Mouse (Mus musculus): ENCODE data around the gene Gpr137c. TPM values are rescaled to one million over a fixed set of nuclear protein-coding genes. Genes with fewer than 3 reads are reported as not detected.

Gene Gpr137c
- polyA plus RNA-seq (2015; fragmentation: Nextera tagmentation; extraction: Ambion mirVana): 13.8 and 15.0 TPM in 2 replicates

DNA sequence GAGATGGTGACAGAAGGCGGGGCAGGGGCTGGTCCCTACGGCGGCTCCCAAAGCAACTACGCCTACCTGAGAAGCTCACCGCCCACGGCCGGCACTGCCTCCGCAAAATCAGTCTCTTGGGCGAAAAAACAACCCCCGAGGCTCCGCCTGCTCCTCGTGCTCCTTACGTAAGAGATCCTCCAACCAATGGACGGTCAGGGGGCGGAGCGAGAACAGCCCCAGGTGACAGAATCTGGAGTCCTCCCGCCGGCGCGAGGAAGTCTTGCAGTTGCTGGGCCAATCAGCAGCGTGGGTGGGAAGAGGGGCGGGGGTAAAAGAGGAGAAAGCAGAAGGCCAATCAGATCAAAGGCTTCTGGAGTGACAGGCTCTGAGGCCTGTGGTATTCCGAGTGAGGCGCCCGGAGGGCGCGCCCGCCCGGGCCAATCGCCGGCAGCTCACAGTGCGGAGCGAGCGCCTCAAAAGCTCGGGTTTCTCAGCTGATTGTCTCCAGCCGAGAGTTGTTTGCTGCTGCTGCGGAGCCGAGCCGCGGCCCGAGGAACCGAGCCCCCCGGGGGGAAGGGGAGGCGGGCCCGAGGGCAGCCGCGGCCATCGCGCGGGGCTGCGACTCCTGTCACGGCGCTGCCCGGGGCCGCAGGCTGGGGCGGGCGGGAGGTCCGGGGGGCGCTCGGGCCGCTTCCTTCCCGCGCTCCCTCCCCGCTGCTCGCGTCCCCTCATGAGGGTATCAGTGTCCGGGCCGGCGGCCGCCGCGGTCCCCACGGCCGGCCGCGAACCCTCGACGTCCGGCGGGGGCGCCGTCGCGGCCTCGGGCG lies at the start of gene Gpr137c:
Gene Gpr137c (plus strand): TSS at position 437 of the 809 bp plus-strand sequence.
- Histone ChIP-seq H3K4me1 (replicated peaks) (peaks cover 26% of the 10 kb centered on the region), H3K4me2 (replicated peaks) (peak within 1 kb of the TSS; percentile 68), H3K27ac (peak within 1 kb of the TSS; percentile 98), H3K36me3 (no peaks in the 10 kb centered on the region), H3K4me3 (replicated peaks) (peak within 1 kb of the TSS; percentile 96), H3K9ac (replicated peaks) (peak within 1 kb of the TSS; percentile 97), H3K9me3 (no peaks in the 10 kb centered on the region), H3K27me3 (no peaks in the 10 kb centered on the region)
- WGBS: under 1% methylated on average over 82 of the region's 86 CpGs
- ATAC-seq: peak; percentile 99

DNA sequence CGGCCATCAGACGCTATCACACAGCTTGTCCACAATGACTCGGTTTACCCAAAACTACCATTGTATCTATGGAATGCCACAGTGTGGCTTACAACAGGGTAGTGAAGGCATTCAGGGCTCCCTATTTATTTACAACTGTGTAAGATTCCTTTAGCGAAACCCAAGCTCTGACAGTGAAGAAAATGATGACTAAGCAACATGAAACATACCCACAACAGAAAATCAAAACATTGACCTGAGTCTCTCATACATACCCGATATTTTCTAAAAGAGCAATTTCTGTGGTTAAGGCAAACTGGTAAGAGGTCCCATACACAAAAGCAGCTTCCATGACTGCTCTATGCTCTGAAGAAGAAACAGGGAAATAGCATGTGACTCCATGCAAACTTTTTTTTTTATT lies 47.3 kb upstream of the Gpr137c start:
- H3K4me1 ChIP-seq (replicated peaks): no peaks in the 10 kb centered on the region
- H3K27me3 ChIP-seq: no peaks in the 10 kb centered on the region
- H3K27ac ChIP-seq: no peak overlapping the region
- H3K36me3 ChIP-seq: no peaks in the 10 kb centered on the region; the same call in 1 of the 2 replicates
- no peak overlapping the region for H3K4me3 ChIP-seq (replicated peaks)
- H3K9ac ChIP-seq (replicated peaks): no peak overlapping the region
- H3K9me3 ChIP-seq: no peaks in the 10 kb centered on the region
- H3K4me2 ChIP-seq (replicated peaks): no peak overlapping the region
- no peak for ATAC-seq
- 97% methylated on average over 5 of the region's 5 CpGs for WGBS

DNA sequence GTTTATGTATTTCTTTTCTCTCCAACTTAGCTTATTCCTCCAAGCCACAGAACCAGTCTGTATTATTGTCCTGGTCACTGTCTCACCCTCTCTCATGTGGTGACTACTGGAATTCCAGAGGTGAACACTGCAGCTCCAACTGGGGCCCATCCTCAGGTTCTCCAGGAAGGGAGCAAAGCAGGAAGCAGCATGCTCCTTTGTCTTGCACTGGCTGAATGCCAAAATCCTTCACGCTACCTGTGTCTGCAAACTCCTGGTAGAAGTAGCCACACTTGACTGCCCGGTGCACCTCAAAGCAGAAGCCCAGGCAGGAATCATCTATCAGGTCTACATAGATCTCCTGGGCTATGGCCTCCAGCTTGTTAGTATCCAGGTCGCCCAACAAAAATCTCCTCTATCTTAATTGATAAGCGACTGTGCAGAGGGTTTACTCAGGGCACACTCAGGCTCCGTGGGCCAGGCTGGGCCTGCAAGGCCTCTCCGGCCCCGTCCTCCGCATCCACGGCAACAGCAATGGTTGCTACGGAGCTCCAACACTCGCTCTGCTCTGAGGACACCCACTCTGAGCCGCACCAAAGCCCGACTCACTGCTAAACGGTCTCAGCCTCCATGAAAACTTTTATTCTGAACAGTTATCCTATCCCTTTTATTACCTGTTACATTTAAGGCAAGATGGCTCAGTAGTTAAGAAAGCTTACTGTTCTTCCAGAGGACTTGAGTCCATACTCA lies 44.3 kb upstream of the Gpr137c start:
- WGBS: 73% methylated on average over 14 of the region's 14 CpGs
- H3K27ac ChIP-seq: no peak overlapping the region
- H3K4me2 ChIP-seq (replicated peaks): no peak overlapping the region
- H3K27me3 ChIP-seq: no peaks in the 10 kb centered on the region
- H3K9me3 ChIP-seq: no peaks in the 10 kb centered on the region
- no peak overlapping the region for H3K4me3 ChIP-seq (replicated peaks)
- no peaks in the 10 kb centered on the region for H3K4me1 ChIP-seq (replicated peaks)
- no peaks in the 10 kb centered on the region; the same call in 1 of the 2 replicates for H3K36me3 ChIP-seq
- no peak overlapping the region for H3K9ac ChIP-seq (replicated peaks)
- no peak for ATAC-seq

DNA sequence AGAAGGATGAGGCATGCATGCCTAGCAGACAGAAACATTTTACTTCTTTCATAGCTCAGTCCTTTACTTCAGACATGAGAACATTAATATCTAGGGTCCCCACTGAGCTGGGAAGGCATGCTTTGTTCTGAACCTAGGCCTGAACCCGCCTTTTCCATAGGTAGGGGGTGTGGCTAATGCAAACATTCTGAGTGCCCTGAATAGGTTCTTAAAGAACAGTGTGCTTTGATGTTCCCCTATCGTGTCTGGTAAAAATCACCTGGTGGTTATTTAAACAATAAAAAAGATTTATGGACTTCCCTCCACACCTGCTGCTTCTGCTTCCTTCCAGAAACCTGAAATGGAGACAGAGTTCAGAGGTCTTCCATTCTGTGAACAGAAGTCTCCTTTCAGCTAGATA lies 40.3 kb upstream of the Gpr137c start:
- H3K9ac ChIP-seq (replicated peaks): no peak overlapping the region
- no peak overlapping the region for H3K4me2 ChIP-seq (replicated peaks)
- no peak overlapping the region for H3K4me3 ChIP-seq (replicated peaks)
- WGBS: 82% methylated on average over 2 of the region's 2 CpGs
- H3K9me3 ChIP-seq: no peaks in the 10 kb centered on the region
- no peak overlapping the region for H3K27ac ChIP-seq
- H3K4me1 ChIP-seq (replicated peaks): no peaks in the 10 kb centered on the region
- no peaks in the 10 kb centered on the region for H3K27me3 ChIP-seq
- H3K36me3 ChIP-seq: peaks cover 18% of the 10 kb centered on the region
- ATAC-seq: no peak

DNA sequence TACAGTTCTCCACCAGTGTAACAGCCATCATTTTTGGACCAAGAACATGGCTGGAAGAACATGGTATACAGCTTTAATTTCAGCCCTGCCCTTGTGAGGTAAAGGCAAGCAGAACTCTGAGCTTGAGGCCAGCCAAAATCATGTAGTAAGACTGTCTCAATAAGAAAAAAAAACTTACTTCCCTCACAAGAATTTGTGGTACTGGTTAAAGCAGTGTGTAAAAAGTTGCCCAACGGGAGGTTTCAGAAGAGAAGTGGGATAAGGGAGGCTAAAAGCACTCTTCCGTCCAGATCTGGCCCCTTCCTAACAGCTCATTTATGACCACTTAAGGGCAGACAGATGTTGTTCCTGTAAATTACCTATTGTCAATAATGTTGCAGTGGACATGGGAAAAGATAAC lies 39.9 kb upstream of the Gpr137c start:
- no peaks in the 10 kb centered on the region for H3K4me1 ChIP-seq (replicated peaks)
- H3K27me3 ChIP-seq: no peaks in the 10 kb centered on the region
- no peak overlapping the region for H3K4me2 ChIP-seq (replicated peaks)
- H3K9ac ChIP-seq (replicated peaks): no peak overlapping the region
- no peak overlapping the region for H3K27ac ChIP-seq
- H3K36me3 ChIP-seq: peaks cover 18% of the 10 kb centered on the region
- no peak for ATAC-seq
- H3K9me3 ChIP-seq: no peaks in the 10 kb centered on the region
- no peak overlapping the region for H3K4me3 ChIP-seq (replicated peaks)
- WGBS: 91% methylated on average over 2 of the region's 2 CpGs

DNA sequence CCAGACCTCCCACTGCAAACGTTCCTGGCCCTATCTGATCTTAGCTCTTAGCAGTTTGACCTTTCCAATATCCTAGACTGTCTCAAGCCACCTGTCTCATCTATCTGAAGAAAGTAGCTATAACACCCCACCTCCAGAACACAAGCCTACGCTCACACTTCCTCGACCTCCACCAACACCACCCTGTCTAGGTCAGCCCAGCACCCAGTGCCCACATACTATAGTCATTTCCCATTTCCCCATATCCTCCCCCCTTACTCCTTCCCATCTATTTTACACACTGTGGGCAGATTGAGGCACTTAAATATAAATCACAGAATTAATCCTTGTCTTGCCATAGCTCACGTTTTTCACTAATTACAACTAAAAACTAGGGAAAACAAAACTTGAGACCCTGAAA lies 37.9 kb upstream of the Gpr137c start:
- no peak overlapping the region for H3K9ac ChIP-seq (replicated peaks)
- no peak for ATAC-seq
- no peaks in the 10 kb centered on the region for H3K4me1 ChIP-seq (replicated peaks)
- no peak overlapping the region for H3K4me3 ChIP-seq (replicated peaks)
- H3K9me3 ChIP-seq: no peaks in the 10 kb centered on the region
- no peak overlapping the region for H3K27ac ChIP-seq
- H3K27me3 ChIP-seq: no peaks in the 10 kb centered on the region
- H3K36me3 ChIP-seq: peaks cover 18% of the 10 kb centered on the region; the same call in 1 of the 2 replicates
- 91% methylated on average over 4 of the region's 4 CpGs for WGBS
- H3K4me2 ChIP-seq (replicated peaks): no peak overlapping the region

DNA sequence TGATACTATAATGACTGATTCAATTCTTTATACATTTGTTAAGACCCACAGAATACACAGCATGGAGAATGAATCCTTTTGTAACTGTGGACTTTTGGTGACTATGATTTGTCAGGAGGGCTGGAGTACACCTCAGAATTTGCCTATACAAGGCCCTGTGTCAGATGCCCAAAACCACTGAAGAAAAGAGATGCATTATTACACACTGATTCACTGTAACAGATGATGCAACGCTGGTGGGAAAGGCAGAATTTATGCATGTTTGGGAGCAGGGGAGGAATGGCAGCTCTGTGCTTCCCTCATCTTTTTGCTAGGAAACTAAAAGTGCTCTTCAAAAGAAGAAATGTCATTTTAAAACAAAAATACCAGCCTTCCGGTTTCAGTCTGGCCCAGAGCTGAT lies 28.5 kb upstream of the Gpr137c start:
- no peak overlapping the region for H3K27ac ChIP-seq
- 0 out of 2 replicates have a peak, but pooled peaks cover 4% of the 10 kb centered on the region for H3K36me3 ChIP-seq
- H3K9ac ChIP-seq (replicated peaks): no peak overlapping the region
- H3K9me3 ChIP-seq: peaks cover 7% of the 10 kb centered on the region; the same call in 1 of the 2 replicates
- no peaks in the 10 kb centered on the region for H3K4me1 ChIP-seq (replicated peaks)
- ATAC-seq: no peak
- no peak overlapping the region for H3K4me2 ChIP-seq (replicated peaks)
- no peaks in the 10 kb centered on the region for H3K27me3 ChIP-seq
- WGBS: 81% methylated on average over 2 of the region's 2 CpGs
- H3K4me3 ChIP-seq (replicated peaks): no peak overlapping the region

DNA sequence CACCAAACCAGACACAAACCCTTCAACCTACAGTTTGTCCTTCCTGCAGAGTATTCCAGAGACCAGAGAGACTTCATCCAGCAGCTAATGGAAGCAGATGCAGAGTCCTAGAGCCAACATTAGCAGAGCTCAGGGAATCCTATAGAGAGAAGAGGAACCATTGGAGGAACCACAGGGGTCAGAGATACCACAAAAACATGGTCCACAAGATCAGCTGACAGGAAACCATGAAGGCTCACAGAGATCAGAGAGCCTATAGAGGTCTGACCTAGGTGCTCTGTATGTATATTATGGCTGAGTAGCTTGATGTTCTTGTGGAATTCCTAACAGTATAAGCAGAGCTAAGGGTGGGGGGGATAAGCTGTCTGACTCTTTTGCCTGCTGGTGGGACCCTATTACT lies 18.9 kb upstream of the Gpr137c start:
- H3K9me3 ChIP-seq: no peaks in the 10 kb centered on the region
- peaks cover 36% of the 10 kb centered on the region for H3K36me3 ChIP-seq
- H3K27me3 ChIP-seq: no peaks in the 10 kb centered on the region
- H3K9ac ChIP-seq (replicated peaks): no peak overlapping the region
- no peaks in the 10 kb centered on the region for H3K4me1 ChIP-seq (replicated peaks)
- no peak for ATAC-seq
- no peak overlapping the region for H3K4me2 ChIP-seq (replicated peaks)
- no peak overlapping the region for H3K27ac ChIP-seq
- H3K4me3 ChIP-seq (replicated peaks): no peak overlapping the region

DNA sequence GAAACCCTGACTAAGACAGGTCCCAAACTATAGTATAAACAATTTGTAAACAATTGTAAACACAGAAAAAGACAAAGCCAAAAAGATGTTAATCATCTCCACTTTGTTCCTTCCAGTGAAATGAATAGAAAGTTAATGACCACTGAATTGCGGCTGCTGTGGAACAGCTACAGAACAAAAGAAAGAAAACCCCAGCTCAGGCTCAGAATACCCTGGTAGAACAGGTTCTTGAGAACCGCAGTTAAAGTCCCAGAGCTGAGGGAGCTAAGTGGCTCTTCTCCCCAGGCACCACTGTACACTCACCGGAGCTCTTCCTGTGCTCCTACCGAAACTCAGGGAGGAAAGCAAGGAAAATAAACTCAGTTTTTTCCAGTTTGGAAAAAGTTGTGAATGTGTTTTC lies 8.8 kb upstream of the Gpr137c start:
- Histone ChIP-seq H3K4me3 (replicated peaks) (no peak overlapping the region), H3K9me3 (no peaks in the 10 kb centered on the region), H3K9ac (replicated peaks) (no peak overlapping the region), H3K4me1 (replicated peaks) (no peaks in the 10 kb centered on the region), H3K36me3 (peaks cover 39% of the 10 kb centered on the region), H3K27me3 (no peaks in the 10 kb centered on the region), H3K27ac (no peak overlapping the region), H3K4me2 (replicated peaks) (no peak overlapping the region)
- WGBS: 75% methylated on average over 4 of the region's 4 CpGs
- no peak for ATAC-seq

DNA sequence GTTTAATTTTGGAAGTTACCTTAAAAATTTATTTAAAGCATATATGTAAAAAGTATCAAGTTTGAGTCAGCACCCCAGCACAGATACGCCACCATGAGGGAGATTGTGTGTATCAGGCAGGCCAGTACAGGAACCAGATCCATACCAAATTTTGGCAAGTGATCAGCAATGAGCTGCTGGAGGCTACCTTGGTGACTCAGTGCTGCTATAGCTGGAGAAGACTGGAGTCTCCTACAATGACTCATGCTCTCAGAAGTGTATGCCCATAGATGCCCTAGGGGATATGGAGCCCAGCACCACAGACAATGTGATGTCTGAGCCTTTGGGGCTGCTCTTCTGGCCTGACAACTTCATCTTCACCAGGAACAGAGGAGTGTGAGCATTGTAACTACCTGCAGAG lies 8.1 kb upstream of the Gpr137c start:
- no peak for ATAC-seq
- Histone ChIP-seq H3K4me3 (replicated peaks) (no peak overlapping the region), H3K27me3 (no peaks in the 10 kb centered on the region), H3K9ac (replicated peaks) (no peak overlapping the region), H3K27ac (no peak overlapping the region), H3K4me1 (replicated peaks) (no peaks in the 10 kb centered on the region), H3K36me3 (peaks cover 39% of the 10 kb centered on the region), H3K9me3 (no peaks in the 10 kb centered on the region), H3K4me2 (replicated peaks) (no peak overlapping the region)
- WGBS: 98% methylated on average over 1 of the region's 1 CpGs

DNA sequence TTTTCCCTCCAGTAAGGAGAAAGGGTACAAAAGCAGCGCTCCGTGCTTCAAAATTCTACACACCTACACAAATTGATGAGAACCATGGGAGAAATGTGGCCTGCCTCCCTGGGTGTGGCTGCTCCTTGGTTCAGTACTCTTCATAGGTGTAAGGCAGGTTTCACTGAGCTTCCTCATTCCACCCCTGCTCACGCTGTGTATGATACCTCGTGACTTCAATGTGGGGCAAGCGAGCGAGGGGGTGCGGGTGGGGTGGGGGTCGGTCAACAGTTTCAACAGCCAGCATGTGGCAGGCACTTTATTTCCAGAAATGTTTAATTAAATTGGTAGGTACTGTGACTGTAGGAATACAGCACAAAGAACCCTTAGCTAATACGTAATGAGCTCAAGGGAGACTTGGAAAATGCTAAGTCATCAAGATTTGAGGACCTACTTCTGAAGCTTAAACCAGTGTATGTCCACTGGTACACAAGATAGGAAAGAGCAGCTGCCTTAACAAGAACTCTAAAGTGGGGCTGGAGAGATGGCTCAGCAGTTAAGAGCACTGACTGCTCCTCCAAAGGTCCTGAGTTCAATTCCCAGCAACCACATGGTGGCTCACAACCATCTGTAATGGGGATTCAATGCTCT lies 2.7 kb upstream of the Gpr137c start:
- WGBS: 96% methylated on average over 9 of the region's 9 CpGs
- ATAC-seq: no peak
- no peak overlapping the region for H3K9ac ChIP-seq (replicated peaks)

DNA sequence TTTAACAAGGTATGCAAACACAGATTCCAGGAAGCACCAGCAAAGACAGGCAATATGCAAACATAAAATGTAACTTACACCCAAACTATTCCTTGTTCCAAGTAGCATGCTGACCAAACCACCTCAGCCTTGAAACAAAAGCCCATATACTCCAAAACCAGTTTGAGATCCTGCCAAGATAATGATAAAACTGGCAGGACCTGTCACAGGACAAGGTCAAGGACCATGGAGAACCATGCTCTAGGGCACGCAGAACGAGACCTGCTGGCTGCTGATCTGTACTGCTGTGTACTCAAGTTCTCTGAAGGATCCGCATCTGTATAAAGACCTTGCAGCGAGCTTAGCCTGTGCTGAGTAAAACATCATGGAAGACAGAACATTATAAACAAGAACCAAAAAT lies 1.8 kb upstream of the Gpr137c start:
- peaks cover 21% of the 10 kb centered on the region for H3K4me1 ChIP-seq (replicated peaks)
- no peak for ATAC-seq
- peak overlapping the region; percentile 68 for H3K4me2 ChIP-seq (replicated peaks)
- WGBS: 88% methylated on average over 4 of the region's 4 CpGs
- H3K9ac ChIP-seq (replicated peaks): peak overlapping the region; percentile 72; the same call in 1 of the 2 replicates
- H3K27me3 ChIP-seq: no peaks in the 10 kb centered on the region
- H3K4me3 ChIP-seq (replicated peaks): peak overlapping the region; percentile 67; the same call in 1 of the 2 replicates
- no peak overlapping the region for H3K27ac ChIP-seq
- H3K36me3 ChIP-seq: 0 out of 2 replicates have a peak, but pooled peaks cover 4% of the 10 kb centered on the region
- H3K9me3 ChIP-seq: no peaks in the 10 kb centered on the region

More for the DNA sequence above, 2.7 kb upstream of the Gpr137c start:
- Histone ChIP-seq H3K27me3 (no peaks in the 10 kb centered on the region), H3K36me3 (peaks cover 8% of the 10 kb centered on the region; the same call in 1 of the 2 replicates), H3K4me2 (replicated peaks) (no peak overlapping the region), H3K4me1 (replicated peaks) (peaks cover 16% of the 10 kb centered on the region), H3K9me3 (no peaks in the 10 kb centered on the region), H3K4me3 (replicated peaks) (no peak overlapping the region), H3K27ac (no peak overlapping the region)

Measured in midbrain, embryonic 13.5 days (tissue).